Mouse (Mus musculus): ENCODE results near the gene Fam187b.

GRCm38 (mm10) chr7:30953459-30953858, 20.1 kb upstream of the Fam187b start:
- TF ChIP-seq ZMIZ1 (IDR thresholded peaks at IDR 0.05; ENCODE audit: low read depth, low read length): no peak
- TF ChIP-seq BHLHE40 (IDR thresholded peaks at IDR 0.05; ENCODE audit: borderline replicate concordance, low read depth, low read length): no peak
- TF ChIP-seq USF2 (IDR thresholded peaks at IDR 0.05; ENCODE audit: borderline replicate concordance in 1 of 2, insufficient read depth in 1 of 2, low read depth in 1 of 2, low read length in 2 of 2): no peak
- TF ChIP-seq POLR2A (IDR thresholded peaks at IDR 0.05; ENCODE audit: control insufficient read depth in 1 of 2, insufficient read depth in 1 of 2, low read depth in 1 of 2, low read length in 2 of 2, poor library complexity in 1 of 2): no peak
- TF ChIP-seq EP300 (IDR thresholded peaks at IDR 0.05; ENCODE audit: low read depth in 1 of 2, low read length in 2 of 2): no peak
- no peak for TF ChIP-seq MYC (IDR thresholded peaks at IDR 0.05; ENCODE audit: low read depth, low read length)

Measured in MEL (cell line).